Mouse (Mus musculus): ENCODE measurements around the gene Ptpn13.

The Ptpn13 gene

GRCm38 (mm10) chr5:103418009-103418408, 7.0 kb upstream of the Ptpn13 start:
- in situ Hi-C loops (cut with MboI; ENCODE audit: low pct_unique_long_range_greater_than_20kb in 1 of 2, low sequenced_read_pairs in 2 of 2, unreplicated experiment in 1 of 2) = no loop called here

DNA sequence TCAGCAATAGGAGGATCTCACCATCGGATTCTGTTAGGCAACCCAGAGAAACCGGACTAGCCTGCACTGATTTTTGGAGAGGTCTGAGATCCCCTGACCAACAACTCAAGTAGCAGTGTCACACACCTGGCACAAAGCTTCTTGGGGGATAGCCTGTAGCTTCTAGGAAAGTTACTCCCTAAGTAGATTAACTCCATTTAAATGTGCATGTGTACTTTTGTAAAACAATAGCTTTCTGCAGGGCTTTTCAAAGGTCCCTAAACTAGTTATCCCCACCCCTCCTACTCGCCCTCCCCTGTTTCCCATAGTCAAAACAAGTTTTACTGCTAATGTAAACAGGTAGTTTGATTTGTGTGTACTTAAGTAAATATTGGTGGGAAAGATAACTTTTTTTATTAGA, 6.1 kb upstream of the Ptpn13 start:
- in situ Hi-C loops (cut with MboI; ENCODE audit: low pct_unique_long_range_greater_than_20kb in 1 of 2, low sequenced_read_pairs in 2 of 2, unreplicated experiment in 1 of 2) = no loop called here

DNA sequence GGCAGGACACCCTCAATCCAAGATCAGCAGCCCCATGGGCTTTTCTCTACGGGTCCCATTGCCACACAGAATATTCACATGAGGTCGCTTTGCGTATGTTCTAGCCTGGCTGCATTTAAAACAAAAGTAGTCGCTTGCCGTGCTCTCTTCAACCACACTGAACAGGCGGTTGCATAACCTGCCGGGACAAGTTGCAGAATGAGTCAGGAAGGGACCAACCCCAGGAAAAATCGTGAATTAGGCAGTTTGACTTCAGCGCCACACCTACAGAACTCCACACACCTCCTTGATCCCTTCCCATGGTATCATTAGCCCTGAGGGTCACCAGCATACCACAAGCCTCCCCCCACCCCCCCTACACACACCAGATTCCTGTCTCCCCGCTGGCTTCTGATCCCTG, 4.4 kb upstream of the Ptpn13 start:
- in situ Hi-C loops (cut with MboI; ENCODE audit: low pct_unique_long_range_greater_than_20kb in 1 of 2, low sequenced_read_pairs in 2 of 2, unreplicated experiment in 1 of 2) = no loop called here

- in situ Hi-C loops (cut with MboI; ENCODE audit: low pct_unique_long_range_greater_than_20kb in 1 of 2, low sequenced_read_pairs in 2 of 2, unreplicated experiment in 1 of 2) = no loop called here
Observed at GRCm38 (mm10) chr5:103422609-103423008, 2.4 kb upstream of the Ptpn13 start.

DNA sequence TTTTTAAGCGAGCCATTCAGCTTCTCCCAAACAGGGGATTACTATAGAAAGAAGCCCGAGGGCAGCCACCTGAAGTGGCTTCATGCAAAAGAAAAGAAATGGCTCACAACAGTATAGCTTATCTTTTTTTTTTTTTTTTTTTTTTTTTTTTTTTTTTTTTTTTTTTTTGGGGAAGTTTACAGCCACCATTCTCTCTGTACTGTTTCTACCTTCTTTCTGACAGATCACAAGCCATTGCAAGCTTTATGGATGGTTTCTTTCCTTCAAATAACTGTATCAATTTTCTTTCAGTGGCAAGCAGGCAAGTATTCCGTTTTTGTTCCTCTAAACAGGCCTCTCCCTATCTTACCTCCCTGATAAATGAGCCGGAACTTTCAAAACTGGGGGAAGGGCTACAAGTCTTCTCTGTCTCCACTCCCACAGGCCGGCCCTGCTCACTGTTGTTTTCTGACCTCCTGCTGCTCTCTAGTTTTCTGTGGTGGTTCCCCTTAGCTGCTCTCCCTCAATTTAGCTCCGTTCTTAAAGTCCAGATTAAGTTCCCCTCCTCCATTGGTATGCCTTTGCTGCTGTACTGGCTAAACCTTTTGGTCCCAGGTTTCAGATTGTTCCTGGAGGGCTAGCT, 1.6 kb upstream of the Ptpn13 start:
- in situ Hi-C loops (cut with MboI; ENCODE audit: low pct_unique_long_range_greater_than_20kb in 1 of 2, low sequenced_read_pairs in 2 of 2, unreplicated experiment in 1 of 2) = no loop called here

- in situ Hi-C loops (cut with MboI; ENCODE audit: low pct_unique_long_range_greater_than_20kb in 1 of 2, low sequenced_read_pairs in 2 of 2, unreplicated experiment in 1 of 2) = no loop called here
Observed at GRCm38 (mm10) chr5:103423927-103424315, 1.1 kb upstream of the Ptpn13 start.

DNA sequence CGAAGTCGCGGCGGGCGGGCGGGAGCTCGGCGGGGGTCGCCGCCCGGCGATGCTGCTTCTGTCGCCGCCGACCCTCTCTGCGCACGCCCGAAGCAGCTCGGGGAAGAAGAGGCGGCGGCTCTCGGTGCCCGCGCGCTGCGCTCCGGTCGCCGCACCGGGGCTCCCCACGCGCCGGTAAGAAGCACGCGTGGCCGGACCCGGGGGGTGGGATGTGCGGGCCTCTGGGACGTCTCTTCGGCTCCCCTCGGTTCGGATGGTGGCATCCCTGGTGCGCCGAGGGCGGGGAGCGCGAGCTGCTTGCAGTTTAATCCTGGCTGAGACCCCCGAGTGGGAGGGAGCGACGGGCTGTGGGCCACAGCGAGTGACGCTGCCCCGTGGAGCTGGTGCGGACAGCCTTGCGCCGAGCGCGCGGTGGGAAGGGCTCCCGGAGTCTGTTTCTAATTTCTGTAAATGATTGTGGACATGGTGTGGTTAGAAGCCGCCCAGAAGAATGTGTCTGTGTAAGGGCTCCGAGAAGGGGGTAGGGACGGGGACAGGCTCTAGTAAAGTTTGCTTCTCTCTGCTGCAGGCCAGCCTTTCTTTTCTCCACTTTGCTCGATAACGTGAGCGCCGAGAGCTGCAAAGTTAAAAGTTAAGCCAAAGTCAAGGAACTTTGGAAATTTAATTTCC, 505 bp downstream of the Ptpn13 start:
- in situ Hi-C loops (cut with MboI; ENCODE audit: low pct_unique_long_range_greater_than_20kb in 1 of 2, low sequenced_read_pairs in 2 of 2, unreplicated experiment in 1 of 2) = no loop called here

DNA sequence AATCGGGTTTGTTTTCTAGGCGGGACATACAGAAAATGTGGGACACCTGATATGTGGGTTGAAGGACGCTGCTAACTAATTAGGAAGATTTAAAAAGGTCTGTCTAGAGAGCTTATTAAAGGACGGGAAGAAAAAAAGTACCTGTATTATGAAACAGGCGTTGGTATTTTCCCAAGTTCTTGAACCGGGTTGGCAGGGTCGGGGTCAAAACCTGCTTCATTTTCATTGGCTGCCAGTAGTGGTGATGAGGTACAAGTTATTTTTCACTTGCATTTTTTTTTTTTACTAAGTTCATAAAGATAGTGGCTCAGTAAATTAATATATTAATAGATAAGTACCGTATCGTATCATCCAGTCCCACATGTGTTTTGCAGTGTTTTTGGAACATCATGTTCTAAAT, 1.3 kb downstream of the Ptpn13 start:
- in situ Hi-C loops (cut with MboI; ENCODE audit: low pct_unique_long_range_greater_than_20kb in 1 of 2, low sequenced_read_pairs in 2 of 2, unreplicated experiment in 1 of 2) = no loop called here

GRCm38 (mm10) chr5:103430986-103431385, 6.0 kb downstream of the Ptpn13 start:
- in situ Hi-C loops (cut with MboI; ENCODE audit: low pct_unique_long_range_greater_than_20kb in 1 of 2, low sequenced_read_pairs in 2 of 2, unreplicated experiment in 1 of 2) = no loop called here

DNA sequence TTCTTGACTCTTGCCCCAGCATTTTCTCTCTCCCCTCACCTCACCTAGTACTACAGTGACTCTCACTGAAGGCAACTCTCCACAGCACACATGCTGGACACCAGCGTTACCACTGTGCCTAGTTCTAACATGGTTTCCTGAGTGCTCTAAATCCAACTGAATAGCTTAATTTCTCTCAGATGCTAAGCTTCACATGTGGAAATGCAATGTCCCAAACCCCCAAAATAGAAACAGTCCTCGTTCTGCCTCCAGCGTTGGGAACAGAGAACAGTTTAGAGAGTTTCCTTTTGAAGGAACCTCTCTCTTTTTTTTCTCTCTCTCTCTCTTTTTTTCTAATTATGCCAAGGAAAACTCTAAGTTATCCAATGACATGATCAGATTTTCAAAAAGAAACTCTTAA, 6.5 kb downstream of the Ptpn13 start:
- in situ Hi-C loops (cut with MboI; ENCODE audit: low pct_unique_long_range_greater_than_20kb in 1 of 2, low sequenced_read_pairs in 2 of 2, unreplicated experiment in 1 of 2) = no loop called here

GRCm38 (mm10) chr5:103436039-103436944, 11.3 kb downstream of the Ptpn13 start:
- in situ Hi-C loops (cut with MboI; ENCODE audit: low pct_unique_long_range_greater_than_20kb in 1 of 2, low sequenced_read_pairs in 2 of 2, unreplicated experiment in 1 of 2) = no loop called here

GRCm38 (mm10) chr5:103437714-103438113, 12.7 kb downstream of the Ptpn13 start:
- in situ Hi-C loops (cut with MboI; ENCODE audit: low pct_unique_long_range_greater_than_20kb in 1 of 2, low sequenced_read_pairs in 2 of 2, unreplicated experiment in 1 of 2) = no loop called here

- in situ Hi-C loops (cut with MboI; ENCODE audit: low pct_unique_long_range_greater_than_20kb in 1 of 2, low sequenced_read_pairs in 2 of 2, unreplicated experiment in 1 of 2) = no loop called here
Observed at GRCm38 (mm10) chr5:103439171-103439570, 14.2 kb downstream of the Ptpn13 start.

- in situ Hi-C loops (cut with MboI; ENCODE audit: low pct_unique_long_range_greater_than_20kb in 1 of 2, low sequenced_read_pairs in 2 of 2, unreplicated experiment in 1 of 2) = no loop called here
Observed at GRCm38 (mm10) chr5:103440418-103441276, 15.7 kb downstream of the Ptpn13 start.

GRCm38 (mm10) chr5:103441706-103442105, 16.7 kb downstream of the Ptpn13 start:
- in situ Hi-C loops (cut with MboI; ENCODE audit: low pct_unique_long_range_greater_than_20kb in 1 of 2, low sequenced_read_pairs in 2 of 2, unreplicated experiment in 1 of 2) = no loop called here

GRCm38 (mm10) chr5:103442269-103442688, 17.3 kb downstream of the Ptpn13 start:
- in situ Hi-C loops (cut with MboI; ENCODE audit: low pct_unique_long_range_greater_than_20kb in 1 of 2, low sequenced_read_pairs in 2 of 2, unreplicated experiment in 1 of 2) = no loop called here

GRCm38 (mm10) chr5:103442921-103443320, 17.9 kb downstream of the Ptpn13 start:
- in situ Hi-C loops (cut with MboI; ENCODE audit: low pct_unique_long_range_greater_than_20kb in 1 of 2, low sequenced_read_pairs in 2 of 2, unreplicated experiment in 1 of 2) = no loop called here

GRCm38 (mm10) chr5:103445383-103445782, 20.4 kb downstream of the Ptpn13 start:
- in situ Hi-C loops (cut with MboI; ENCODE audit: low pct_unique_long_range_greater_than_20kb in 1 of 2, low sequenced_read_pairs in 2 of 2, unreplicated experiment in 1 of 2) = no loop called here

Measured in mouse embryonic stem cell (cell line).